Mouse (Mus musculus) embryonic facial prominence, embryonic 13.5 days (tissue): ENCODE measurements around the gene Fam71f2. TPM values are rescaled to one million over a fixed set of nuclear protein-coding genes. Genes with fewer than 3 reads are reported as not detected.

Experiments
- ATAC-seq: fragments of 200-750 bp; cut with Nextera tagmentation; 2 replicates; pipeline ENCODE4 v1.8.0; 2017; ENCODE audit warnings: low read depth; ENCODE audit not compliant: insufficient number of reproducible peaks, insufficient read depth, low FRiP score, low TSS enrichment
- H3K27ac ChIP-seq: fragments of 300-500 bp; sonication (generic); 2 replicates; pipeline ENCODE4 v1.5.1; 2015; ENCODE audit warnings: moderate library complexity, mild to moderate bottlenecking, inconsistent platforms
- H3K27me3 ChIP-seq: fragments of 300-500 bp; sonication (generic); 2 replicates; pipeline ENCODE4 v1.6.1; 2015; ENCODE audit warnings: mild to moderate bottlenecking, inconsistent platforms
- H3K36me3 ChIP-seq: fragments of 300-500 bp; sonication (generic); 2 replicates; pipeline ENCODE4 v1.6.1; 2015; ENCODE audit warnings: mild to moderate bottlenecking, inconsistent platforms
- H3K4me1 ChIP-seq: fragments of 300-500 bp; sonication (generic); 2 replicates; pipeline ENCODE4 v1.6.1; 2015; ENCODE audit warnings: inconsistent platforms
- H3K4me2 ChIP-seq: fragments of 300-500 bp; sonication (generic); 2 replicates; pipeline ENCODE4 v1.6.1; 2015; ENCODE audit warnings: moderate library complexity, mild to moderate bottlenecking, inconsistent platforms
- H3K4me3 ChIP-seq: fragments of 300-500 bp; sonication (generic); 2 replicates; pipeline ENCODE4 v1.5.1; 2015; ENCODE audit warnings: mild to moderate bottlenecking, inconsistent platforms
- H3K9ac ChIP-seq: fragments of 300-500 bp; sonication (generic); 2 replicates; pipeline ENCODE4 v1.6.1; 2015; ENCODE audit warnings: mild to moderate bottlenecking, inconsistent platforms
- H3K9me3 ChIP-seq: fragments of 300-500 bp; sonication (generic); 2 replicates; pipeline ENCODE4 v1.6.1; 2016; ENCODE audit warnings: inconsistent platforms
- WGBS: fragments of 180-500 bp; shearing (Covaris S2); methylation state at CpG from one replicate; pipeline ENCODE4 v1.1.7; 2015; ENCODE audit warnings: mixed read lengths; 5-methylcytosine and 5-hydroxymethylcytosine counted together
- polyA plus RNA-seq: library from polyadenylated mRNA; unstranded; fragments of >200 nt; fragmentation: Nextera tagmentation; extraction: Ambion mirVana; gene quantifications from 2 replicates; pipeline ENCODE4 v1.2.1, GENCODE M21; 2015

Gene Fam71f2
- polyA plus RNA-seq, 1 experiment from 2014 or later = 0.55 TPM

DNA sequence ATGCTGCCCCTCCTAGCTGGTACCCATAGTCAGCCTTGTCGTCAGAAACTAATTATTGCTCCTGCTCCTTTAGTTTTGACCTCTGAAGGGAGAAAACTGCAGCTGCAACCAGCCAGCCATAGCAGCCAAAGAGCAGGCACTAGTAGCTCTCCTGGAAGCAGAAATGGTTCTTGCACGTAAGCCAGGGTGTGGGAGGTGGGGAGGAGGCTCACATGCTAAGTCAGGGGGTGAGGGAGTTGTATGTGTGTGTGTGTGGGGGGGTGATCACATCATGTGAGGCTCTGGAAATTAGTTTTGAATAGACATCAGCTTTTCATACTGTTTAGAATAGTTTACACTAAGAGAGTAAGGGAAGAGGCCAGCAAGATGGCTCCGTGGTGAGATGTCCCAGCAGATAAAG is 38.5 kb downstream of the Fam71f2 start:
- ATAC-seq = no peak
- no peak overlapping the region for H3K4me2 ChIP-seq
- H3K27ac ChIP-seq = no peak overlapping the region
- peaks cover 3% of the 10 kb centered on the region; the same call in 1 of the 2 replicates for H3K4me1 ChIP-seq
- no peaks in the 10 kb centered on the region for H3K36me3 ChIP-seq
- no peaks in the 10 kb centered on the region for H3K27me3 ChIP-seq
- H3K9me3 ChIP-seq = no peaks in the 10 kb centered on the region
- no peak overlapping the region for H3K4me3 ChIP-seq
- no peak overlapping the region for H3K9ac ChIP-seq
- WGBS = 60% methylated on average over 3 of the region's 3 CpGs

GRCm38 (mm10) chr6:29318879-29319278 is 39.5 kb downstream of the Fam71f2 start, which contains the start of gene Fam71f1:
TSS of gene Fam71f1 (plus strand) at chr6:29319140.
- H3K27ac ChIP-seq = no peak within 1 kb of the TSS
- ATAC-seq = no peak
- H3K9me3 ChIP-seq = no peaks in the 10 kb centered on the region
- WGBS = 46% methylated on average over 5 of the region's 5 CpGs
- H3K9ac ChIP-seq = no peak within 1 kb of the TSS
- H3K27me3 ChIP-seq = no peaks in the 10 kb centered on the region
- H3K4me3 ChIP-seq = no peak within 1 kb of the TSS
- peaks cover 3% of the 10 kb centered on the region; the same call in 1 of the 2 replicates for H3K4me1 ChIP-seq
- H3K36me3 ChIP-seq = no peaks in the 10 kb centered on the region
- H3K4me2 ChIP-seq = no peak within 1 kb of the TSS

- Histone ChIP-seq H3K9ac (no peak overlapping the region), H3K27ac (no peak overlapping the region), H3K4me2 (no peak overlapping the region), H3K4me1 (peaks cover 3% of the 10 kb centered on the region; the same call in 1 of the 2 replicates), H3K9me3 (no peaks in the 10 kb centered on the region), H3K4me3 (no peak overlapping the region), H3K36me3 (no peaks in the 10 kb centered on the region), H3K27me3 (no peaks in the 10 kb centered on the region)
- 71% methylated on average over 6 of the region's 6 CpGs for WGBS
- no peak for ATAC-seq
Measured at GRCm38 (mm10) chr6:29321586-29321985, 42.2 kb downstream of the Fam71f2 start.

GRCm38 (mm10) chr6:29322147-29322546 is 42.8 kb downstream of the Fam71f2 start:
- H3K4me3 ChIP-seq = no peak overlapping the region
- H3K27me3 ChIP-seq = no peaks in the 10 kb centered on the region
- no peak overlapping the region for H3K27ac ChIP-seq
- H3K4me2 ChIP-seq = no peak overlapping the region
- ATAC-seq = no peak
- H3K9me3 ChIP-seq = no peaks in the 10 kb centered on the region
- peaks cover 3% of the 10 kb centered on the region; the same call in 1 of the 2 replicates for H3K4me1 ChIP-seq
- WGBS = 92% methylated on average over 7 of the region's 7 CpGs
- no peak overlapping the region for H3K9ac ChIP-seq
- H3K36me3 ChIP-seq = no peaks in the 10 kb centered on the region

GRCm38 (mm10) chr6:29322735-29323134 is 43.3 kb downstream of the Fam71f2 start:
- Histone ChIP-seq H3K9me3 (no peaks in the 10 kb centered on the region), H3K4me3 (no peak overlapping the region), H3K4me1 (peaks cover 3% of the 10 kb centered on the region; the same call in 1 of the 2 replicates), H3K27me3 (no peaks in the 10 kb centered on the region), H3K4me2 (no peak overlapping the region), H3K27ac (no peak overlapping the region), H3K36me3 (no peaks in the 10 kb centered on the region), H3K9ac (no peak overlapping the region)
- 79% methylated on average over 4 of the region's 4 CpGs for WGBS
- ATAC-seq = no peak

- H3K4me1 ChIP-seq = peaks cover 4% of the 10 kb centered on the region; the same call in 1 of the 2 replicates
- 63% methylated on average over 9 of the region's 9 CpGs for WGBS
Measured at GRCm38 (mm10) chr6:29326961-29327360, 47.6 kb downstream of the Fam71f2 start.

DNA sequence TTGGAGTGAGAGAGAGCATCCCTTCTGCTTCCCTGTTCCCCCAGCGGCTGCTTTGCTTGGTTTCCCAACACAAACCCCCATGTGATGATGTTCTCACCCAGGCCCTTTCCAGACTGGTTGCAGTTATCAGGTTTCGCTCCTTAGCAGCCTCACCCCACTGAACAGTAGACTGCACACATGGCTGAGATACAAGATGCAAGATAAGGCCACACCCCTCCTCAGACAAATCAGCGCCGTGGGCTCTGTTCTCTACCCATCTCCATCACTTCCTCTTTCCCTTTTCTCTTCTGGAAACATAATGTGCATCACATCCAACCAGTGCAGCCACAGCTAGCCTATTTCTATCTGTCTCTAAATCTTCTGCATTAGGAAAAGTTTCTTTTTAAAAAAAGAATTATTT is 50.1 kb downstream of the Fam71f2 start:
- no peak overlapping the region for H3K9ac ChIP-seq
- 54% methylated on average over 4 of the region's 4 CpGs for WGBS
- no peak for ATAC-seq

More at GRCm38 (mm10) chr6:29326961-29327360, 47.6 kb downstream of the Fam71f2 start:
- no peak overlapping the region for H3K4me2 ChIP-seq
- no peak overlapping the region for H3K4me3 ChIP-seq
- H3K36me3 ChIP-seq = no peaks in the 10 kb centered on the region
- ATAC-seq = no peak
- H3K9ac ChIP-seq = no peak overlapping the region
- H3K27me3 ChIP-seq = no peaks in the 10 kb centered on the region; the same call in 1 of the 2 replicates
- no peak overlapping the region for H3K27ac ChIP-seq
- H3K9me3 ChIP-seq = no peaks in the 10 kb centered on the region

More for the DNA sequence above, 50.1 kb downstream of the Fam71f2 start:
- Histone ChIP-seq H3K27ac (no peak overlapping the region), H3K36me3 (no peaks in the 10 kb centered on the region), H3K4me3 (no peak overlapping the region), H3K9me3 (no peaks in the 10 kb centered on the region), H3K4me1 (peaks cover 4% of the 10 kb centered on the region; the same call in 1 of the 2 replicates), H3K4me2 (no peak overlapping the region), H3K27me3 (peaks cover 7% of the 10 kb centered on the region; the same call in 1 of the 2 replicates)

Other genes with a start within 250 kb of the Fam71f2 start
- gene Lep, start 219.4 kb upstream of the Fam71f2 start, polyA plus RNA-seq = not detected in 2 replicates
- gene Rbm28, start 114.6 kb upstream of the Fam71f2 start, polyA plus RNA-seq = 47.4 and 50.6 TPM in 2 replicates
- 1.2 and 1.3 TPM in 2 replicates for gene Prrt4, start 100.0 kb upstream of the Fam71f2 start, polyA plus RNA-seq
- 39.1 and 39.5 TPM in 2 replicates for gene Impdh1, start 63.2 kb upstream of the Fam71f2 start, polyA plus RNA-seq
- gene Hilpda, start 7.1 kb upstream of the Fam71f2 start, polyA plus RNA-seq = 43.1 and 45.7 TPM in 2 replicates
- gene Fam71f1, start 39.5 kb downstream of the Fam71f2 start, polyA plus RNA-seq = not detected in 2 replicates
- 378 and 449 TPM in 2 replicates for gene Calu, start 68.5 kb downstream of the Fam71f2 start, polyA plus RNA-seq
- gene Opn1sw, start 108.9 kb downstream of the Fam71f2 start, polyA plus RNA-seq = 0.70 and 1.0 TPM in 2 replicates
- 20.2 and 30.7 TPM in 2 replicates for gene Ccdc136, start 116.7 kb downstream of the Fam71f2 start, polyA plus RNA-seq
- 11.3 and 12.2 TPM in 2 replicates for gene Flnc, start 153.7 kb downstream of the Fam71f2 start, polyA plus RNA-seq
- gene Atp6v1f, start 188.1 kb downstream of the Fam71f2 start, polyA plus RNA-seq = 221 and 233 TPM in 2 replicates
- gene Atp6v1fnb, start 191.8 kb downstream of the Fam71f2 start, polyA plus RNA-seq = 0.32 TPM in 1 of 2 replicates, not detected in the other
- gene Kcp, start 228.4 kb downstream of the Fam71f2 start, polyA plus RNA-seq = 37.9 and 44.7 TPM in 2 replicates
- gene Irf5, start 247.0 kb downstream of the Fam71f2 start, polyA plus RNA-seq = 3.6 and 4.6 TPM in 2 replicates